In genomic region chr3:98145204-98145603, GRCm38 (mm10) we compare ENCODE assay signal across 17 mouse cellular contexts. TPM values are rescaled to one million over a fixed set of nuclear protein-coding genes. Genes with fewer than 3 reads are reported as not detected.
"Had no signal": no experiment of that assay in that cellular context is flagged by ENCODE, and none has a peak within 500 bp of the region (broad histone marks: within the 10 kb centered on the region; RNA-seq: fewer than 3 reads in every experiment).

No protein-coding gene starts in this region.

- H3K9me3 ChIP-seq: limb, embryonic 12.5 days; liver, embryonic 15.5 days; midbrain, embryonic 10.5 days; neural tube, embryonic 12.5 days had no signal

- H3K27me3 ChIP-seq: limb, embryonic 12.5 days; liver, embryonic 15.5 days; neural tube, embryonic 12.5 days had no signal

- H3K27ac ChIP-seq: limb, embryonic 12.5 days; liver, embryonic 15.5 days; midbrain, embryonic 10.5 days; neural tube, embryonic 12.5 days; stomach, postnatal 0 days had no signal

- ATAC-seq: lung, postnatal 0 days had no signal

- DNase-seq: kidney, adult 8-10 months; kidney, postnatal 25 days; layer of hippocampus, adult 9-11 months; lung, adult 2 months; lung, postnatal 36 days; right cerebral cortex, postnatal 25 days; thymus, postnatal 4 days had no signal

- H3K4me2 ChIP-seq: limb, embryonic 12.5 days; liver, embryonic 15.5 days; neural tube, embryonic 12.5 days had no signal

- H3K4me3 ChIP-seq: limb, embryonic 12.5 days; liver, embryonic 15.5 days; midbrain, embryonic 10.5 days; neural tube, embryonic 12.5 days had no signal

- H3K4me1 ChIP-seq: limb, embryonic 12.5 days; liver, embryonic 15.5 days; midbrain, embryonic 10.5 days; neural tube, embryonic 12.5 days had no signal

- H3K9ac ChIP-seq: limb, embryonic 12.5 days; liver, embryonic 15.5 days; neural tube, embryonic 12.5 days had no signal

RNA-seq across cellular contexts. Expression of gene Adam30, which starts 15.2 kb away (rescaled TPM):
- total RNA-seq: left cerebral cortex, postnatal 36 days; liver, adult 2 months had no signal
- polyA plus RNA-seq: kidney, embryonic 16.5 days; limb, embryonic 12.5 days; liver, adult 2 months; liver, embryonic 15.5 days; lung, adult 2 months; lung, postnatal 0 days; midbrain, embryonic 10.5 days; neural tube, embryonic 12.5 days; small intestine, adult 2 months; stomach, postnatal 0 days had no signal
